Mouse (Mus musculus) left cerebral cortex, postnatal 25 days (tissue): Measurements from ENCODE around the gene Utrn. TPM values are rescaled to one million over a fixed set of nuclear protein-coding genes. Genes with fewer than 3 reads are reported as not detected.

Experiments
- DNase-seq, 2 experiments: peaks; one replicate each; pipeline ENCODE4 v3.0.0; 2022; ENCODE audit warnings: low spot score in 2 of 2, mixed read lengths in 1 of 2
- intact Hi-C: fragments of 180-260 bp; cut with DNase I; formaldehyde crosslinking; loops from one replicate; pipeline ENCODE4 v1.15.1; 2025
- total RNA-seq, 2 experiments: library from RNA; stranded (reverse); gene quantifications; 2 replicates each; pipeline ENCODE4 v1.2.3; 2021

The Utrn gene
- total RNA-seq, 2 experiments from 2014 or later: 53.8 to 58.0 TPM

DNA sequence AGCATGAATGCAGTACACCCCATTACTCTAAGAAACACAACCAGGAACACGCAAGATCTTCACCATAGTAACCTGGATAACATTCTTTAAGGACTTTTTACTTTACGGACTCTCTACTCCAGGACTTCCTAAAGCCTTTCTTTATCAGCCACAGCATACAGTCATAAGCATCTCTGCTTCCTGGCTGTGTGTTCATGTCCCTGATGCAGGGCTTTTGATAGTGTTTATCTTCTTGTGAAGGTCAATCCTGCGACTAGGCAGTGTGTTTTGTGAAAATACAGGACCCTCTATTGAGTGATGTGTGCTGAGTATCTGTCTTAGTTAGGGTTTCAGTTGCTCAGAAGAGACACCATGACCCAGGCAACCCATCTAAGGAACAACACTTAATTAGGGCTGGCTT lies 351.0 kb downstream of the Utrn start:
- DNase-seq: no peak
- intact Hi-C loops: no loop called here

DNA sequence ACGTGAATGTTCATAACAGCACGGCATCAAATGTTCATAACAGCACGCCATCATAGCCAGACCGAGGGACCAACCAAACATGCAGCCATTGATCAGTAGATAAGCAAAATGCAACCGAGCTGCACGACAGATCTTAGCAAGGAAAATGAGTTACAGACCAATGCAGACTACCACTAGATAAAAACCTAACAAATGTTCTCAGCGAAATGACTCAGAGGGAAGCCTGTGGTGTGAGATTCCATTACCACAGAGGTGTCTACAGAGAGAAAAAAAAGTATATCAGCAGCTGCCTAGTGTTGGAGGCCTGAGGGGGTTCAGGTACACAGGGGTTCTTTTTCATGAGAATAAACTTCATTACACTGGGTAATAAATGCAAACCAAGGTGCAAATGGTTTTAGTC lies 363.6 kb downstream of the Utrn start:
- intact Hi-C loops: no loop called here
- DNase-seq: no peak

DNA sequence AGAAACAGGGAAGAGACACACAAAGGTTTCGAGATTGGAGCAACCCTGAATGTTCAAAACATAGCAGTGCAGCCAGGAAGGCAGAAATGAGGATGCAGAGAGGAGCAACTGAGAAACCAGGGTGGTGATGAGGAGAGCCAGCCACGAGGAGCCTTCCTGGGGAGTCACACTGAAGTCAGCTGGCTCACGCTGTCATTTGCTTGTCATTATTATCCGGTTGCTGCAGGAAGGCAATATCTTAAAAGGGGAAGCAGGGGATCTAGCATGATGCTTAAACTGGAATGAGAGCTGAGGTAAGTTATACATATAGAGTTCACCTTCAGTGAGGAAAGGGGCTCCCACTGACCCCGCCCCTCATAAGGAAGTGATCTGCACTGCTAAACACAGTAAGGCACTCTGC lies 368.7 kb downstream of the Utrn start:
- DNase-seq: no peak
- intact Hi-C loops: no loop called here

DNA sequence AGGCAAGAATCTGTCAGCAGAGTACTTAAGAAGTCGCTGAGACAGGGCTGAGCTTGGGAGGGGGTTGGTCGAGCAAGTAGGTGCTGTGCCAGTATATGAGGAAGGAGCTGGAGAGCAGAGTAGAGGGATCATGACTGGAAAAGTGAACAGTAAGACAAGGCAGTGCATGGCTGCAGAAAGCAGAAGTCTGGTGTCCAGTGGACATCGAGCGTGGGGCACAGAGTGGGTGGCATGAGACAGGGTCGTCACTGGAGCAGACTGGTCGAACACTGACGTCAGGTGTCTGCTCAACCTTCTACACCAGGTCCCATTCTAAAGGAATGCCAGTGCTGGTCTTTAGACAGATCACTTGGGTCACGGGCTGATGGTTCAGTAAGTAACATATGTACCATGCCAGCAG lies 371.6 kb downstream of the Utrn start:
- no peak for DNase-seq
- intact Hi-C loops: no loop called here

DNA sequence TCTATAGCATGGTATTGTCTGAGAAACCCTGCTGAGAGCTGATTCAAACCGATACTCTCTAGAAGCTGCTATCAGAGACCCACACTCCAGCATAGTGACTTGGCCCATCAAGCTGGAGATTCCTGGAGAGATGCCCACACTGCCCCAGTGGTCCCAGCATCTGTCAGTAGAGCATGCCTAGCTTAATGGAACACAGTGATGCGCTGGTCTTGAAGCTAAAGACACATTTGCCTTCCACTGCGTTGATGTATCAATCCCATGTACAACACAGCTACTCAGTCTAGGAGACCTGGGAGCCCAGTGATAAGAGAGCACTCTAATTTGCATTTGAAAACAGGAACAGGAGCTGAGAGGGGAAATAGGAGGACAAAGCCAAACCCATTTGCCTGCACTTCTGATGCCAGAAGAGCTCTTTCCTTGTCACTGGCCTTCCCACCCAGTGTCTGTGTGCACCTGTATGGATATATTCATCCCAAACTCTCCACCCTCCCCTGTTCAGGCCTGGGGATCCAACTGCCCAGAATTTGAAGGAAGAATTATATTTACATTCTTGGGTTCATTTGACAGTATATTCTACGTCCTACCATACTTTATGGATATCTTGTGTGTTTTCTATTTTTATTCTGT lies 379.5 kb downstream of the Utrn start:
- intact Hi-C loops: no loop called here
- DNase-seq: no peak

DNA sequence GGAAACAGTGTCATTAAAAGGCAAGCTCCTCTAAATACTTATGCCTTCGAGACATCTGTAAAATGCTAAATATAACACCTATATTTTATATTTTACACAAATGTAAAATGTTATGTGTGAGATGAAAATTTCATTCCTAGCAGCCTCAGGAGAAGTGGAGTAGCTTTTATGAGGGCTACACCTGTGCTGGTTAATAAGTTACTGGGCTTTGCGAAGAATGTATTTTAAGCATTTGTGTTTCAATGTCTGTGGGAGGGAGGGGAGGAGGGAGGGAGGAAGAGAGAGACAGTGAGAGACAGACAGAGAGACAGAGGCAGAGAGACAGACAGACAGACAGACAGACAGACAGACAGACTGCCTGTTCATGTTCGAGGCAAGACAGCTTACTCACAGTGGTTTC lies 380.6 kb downstream of the Utrn start:
- intact Hi-C loops: no loop called here
- DNase-seq: no peak

DNA sequence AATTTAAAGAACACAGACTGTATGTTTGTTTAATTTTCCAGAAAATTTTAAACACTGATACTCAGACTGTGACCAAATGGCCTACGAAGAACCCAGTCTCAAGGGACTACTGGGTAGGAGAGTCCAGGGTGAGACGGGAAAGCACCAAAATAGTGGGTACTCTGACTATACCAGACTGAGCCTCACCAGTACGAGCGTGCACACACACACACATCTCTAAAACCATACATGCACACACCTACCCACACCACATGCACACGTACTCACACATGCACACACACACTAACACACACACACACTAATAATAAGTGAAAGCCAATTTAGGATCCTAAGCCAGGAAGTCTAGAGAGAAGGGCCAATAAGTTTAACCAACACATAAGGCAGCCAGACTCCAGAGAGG lies 381.0 kb downstream of the Utrn start:
- no peak for DNase-seq
- intact Hi-C loops: no loop called here

DNA sequence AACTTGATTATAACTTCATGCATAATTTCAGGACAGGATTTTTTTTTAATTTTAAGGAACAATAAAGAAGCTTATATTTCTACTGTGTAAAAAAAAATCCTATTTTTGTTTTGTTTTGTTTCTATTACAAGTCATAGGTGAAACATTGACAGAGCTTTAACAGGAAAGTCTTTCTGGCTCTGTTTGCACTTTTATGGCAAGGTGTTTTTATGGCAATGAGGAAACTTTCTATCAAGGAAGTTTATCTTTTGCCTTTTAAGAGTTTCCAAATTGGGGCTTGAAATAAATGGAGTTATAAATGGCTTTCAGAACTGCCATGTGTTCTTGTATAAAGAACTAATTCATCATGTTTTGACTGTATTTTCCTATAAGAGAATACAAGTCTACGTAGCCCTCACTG lies 385.7 kb downstream of the Utrn start:
- intact Hi-C loops: no loop called here
- no peak for DNase-seq

DNA sequence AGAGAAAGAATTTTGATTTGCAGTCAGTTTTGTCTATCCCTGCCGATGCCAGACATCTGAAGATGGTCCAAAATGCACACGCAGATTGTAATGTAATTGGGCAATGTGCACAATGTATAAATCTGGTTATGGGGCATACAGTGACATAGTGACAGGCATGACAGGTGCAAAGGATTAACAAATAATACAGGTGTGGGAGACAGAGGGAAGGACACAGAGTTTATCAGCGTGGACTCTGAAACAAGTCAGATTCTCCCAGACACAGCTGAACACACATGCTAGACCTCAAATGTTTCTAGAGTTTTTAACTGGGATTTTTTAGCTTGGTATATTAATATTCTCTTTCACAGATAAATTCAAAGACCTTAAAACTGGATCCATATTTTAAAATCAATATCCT lies 386.2 kb downstream of the Utrn start:
- no peak for DNase-seq
- intact Hi-C loops: no loop called here

DNA sequence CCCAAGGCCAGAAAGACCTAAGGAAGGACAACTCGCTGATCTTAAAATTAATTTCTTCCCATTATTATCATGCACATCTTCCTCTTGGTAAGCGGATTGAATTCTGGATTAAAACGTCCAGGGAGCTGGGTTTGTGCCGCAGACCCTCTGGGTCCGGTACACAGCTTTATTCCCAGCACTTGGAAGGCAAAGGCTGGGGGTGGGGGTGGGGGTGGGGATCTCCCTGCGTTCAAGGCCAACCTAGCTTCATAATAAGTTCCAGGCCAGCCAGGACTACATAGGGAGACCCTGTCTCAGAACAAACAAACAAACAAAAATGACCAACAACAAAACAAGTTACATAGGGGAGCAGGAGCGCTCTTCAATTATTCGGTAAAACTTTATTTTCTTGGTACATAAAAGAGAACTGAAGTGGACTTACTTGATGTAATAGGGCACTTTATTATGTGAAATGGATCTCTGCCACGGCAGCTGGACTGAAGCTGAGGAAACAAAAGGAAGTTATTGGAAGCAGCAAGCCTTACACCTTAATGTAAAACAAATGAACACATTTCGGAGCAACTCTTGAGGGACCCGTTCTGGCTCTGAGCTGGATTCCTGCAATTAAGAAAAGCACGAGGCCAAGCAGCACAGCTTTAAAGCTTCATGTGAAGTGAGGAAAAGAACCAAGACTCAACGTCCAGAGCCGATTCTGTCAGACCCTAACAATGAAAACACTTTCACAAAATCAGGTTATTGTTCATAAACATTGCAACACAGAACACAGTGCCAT lies 394.1 kb downstream of the Utrn start:
- DNase-seq: no peak
- intact Hi-C loops: no loop called here

DNA sequence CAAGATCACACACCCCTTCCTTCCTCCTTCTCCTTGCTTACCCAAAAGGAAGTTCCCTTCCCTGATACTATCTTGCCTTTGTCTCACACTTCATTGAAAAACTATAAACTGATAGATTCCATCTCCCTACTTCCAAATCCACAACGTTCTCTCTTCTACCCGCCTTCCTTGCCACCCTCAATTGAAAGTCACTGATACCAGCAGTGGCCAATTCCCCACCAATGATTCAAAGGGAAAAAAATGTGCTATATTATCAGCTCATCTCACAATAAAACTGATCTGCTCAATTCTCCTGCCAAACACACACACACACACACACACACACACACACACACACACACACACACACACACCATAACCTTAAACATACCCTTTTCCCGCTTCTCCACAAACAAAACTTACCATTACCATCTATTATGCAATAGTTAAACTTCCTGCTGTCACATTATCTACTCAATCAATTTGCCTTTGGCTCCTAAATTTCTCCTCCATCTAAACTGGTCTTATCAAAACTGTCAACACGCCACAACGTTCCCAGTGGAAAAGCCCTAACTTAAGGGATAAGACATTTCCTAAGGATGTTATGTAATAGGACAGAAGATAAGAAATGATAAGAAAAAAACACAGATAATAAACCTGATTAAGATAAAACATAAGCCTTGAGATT lies 399.6 kb downstream of the Utrn start:
- DNase-seq: no peak
- intact Hi-C loops: loop anchor here (5.0 kb wide), 1 partner anchor 78 kb away; no protein-coding TSS in a partner anchor

DNA sequence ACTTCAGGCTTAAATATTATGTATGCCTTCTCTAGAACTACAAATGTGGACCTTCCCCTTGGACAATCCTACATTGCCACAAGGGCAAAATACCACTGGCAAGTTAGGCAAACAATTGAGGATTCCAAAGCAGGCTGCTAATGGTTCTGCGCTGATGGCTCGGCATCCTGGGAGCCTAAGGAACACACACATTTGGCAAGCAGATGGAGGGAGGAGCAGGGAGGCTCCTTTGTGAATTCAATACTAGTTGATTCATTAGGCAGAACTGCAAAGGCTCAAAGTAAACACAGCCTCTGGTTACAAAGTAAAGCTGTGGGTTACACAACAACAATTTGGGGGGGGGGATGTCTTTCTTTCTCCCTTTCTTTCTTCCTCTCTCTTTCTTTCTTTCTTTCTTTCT lies 401.6 kb downstream of the Utrn start:
- intact Hi-C loops: loop anchor here (5.0 kb wide), 1 partner anchor 80 kb away; no protein-coding TSS in a partner anchor

DNA sequence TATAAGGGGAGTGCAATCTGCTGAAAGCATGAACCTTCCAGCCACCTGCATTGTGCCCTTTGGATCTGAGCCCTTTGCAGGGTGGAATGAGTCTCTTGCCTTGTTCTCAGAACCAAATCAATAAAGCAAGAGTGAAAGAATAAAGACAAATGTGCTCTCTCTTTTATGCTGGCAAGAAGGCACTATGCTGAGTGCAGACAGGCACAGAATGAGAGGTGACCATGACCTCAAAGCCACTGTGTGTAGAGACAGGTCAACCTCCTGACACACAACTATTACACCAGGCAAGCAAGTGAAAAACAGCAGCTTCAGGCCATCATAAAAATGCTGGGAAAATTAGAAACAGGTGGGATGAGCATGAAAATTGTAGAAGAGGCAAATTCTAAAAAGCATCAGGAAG lies 408.2 kb downstream of the Utrn start:
- intact Hi-C loops: no loop called here
- DNase-seq: no peak

More for the DNA sequence above, 401.6 kb downstream of the Utrn start:
- no peak for DNase-seq

DNA sequence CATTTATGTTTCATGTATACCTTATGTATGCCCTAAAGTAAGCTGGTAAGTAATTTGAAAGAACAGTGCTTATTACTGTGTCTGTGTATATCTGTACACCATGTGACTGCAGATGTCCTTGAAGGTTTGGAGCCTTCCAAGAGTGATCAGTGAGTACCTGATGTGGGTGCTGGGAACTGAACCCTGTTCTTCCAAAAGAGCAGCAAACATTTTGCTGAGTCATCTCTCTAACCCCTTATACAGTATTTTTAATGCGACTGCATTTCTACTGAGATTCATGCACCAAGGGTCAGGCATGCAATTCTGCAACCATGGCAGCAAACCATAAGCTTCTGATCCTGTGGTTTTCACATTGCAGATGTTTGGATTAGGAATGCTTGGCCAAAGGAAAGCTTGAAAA lies 412.3 kb downstream of the Utrn start:
- DNase-seq: no peak
- intact Hi-C loops: no loop called here

DNA sequence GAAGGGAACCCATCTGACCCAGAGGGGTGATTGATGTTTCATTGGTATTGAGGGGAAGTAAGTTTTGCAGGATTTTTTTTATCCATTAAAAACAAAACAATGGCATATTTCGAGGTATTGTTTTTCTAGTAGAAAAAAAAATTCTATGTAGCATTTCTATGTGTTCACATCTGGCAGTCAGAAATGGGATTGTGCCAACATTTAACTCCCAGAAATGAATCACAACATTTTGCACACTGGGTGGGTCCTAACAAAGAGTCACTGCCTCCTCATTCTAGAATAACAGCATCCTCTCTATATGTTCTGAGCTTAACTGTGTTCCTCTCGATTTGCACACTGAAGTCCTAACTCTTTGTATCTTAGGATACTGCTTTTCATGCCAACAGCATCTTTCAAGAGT lies 416.5 kb downstream of the Utrn start:
- DNase-seq: no peak
- intact Hi-C loops: no loop called here

DNA sequence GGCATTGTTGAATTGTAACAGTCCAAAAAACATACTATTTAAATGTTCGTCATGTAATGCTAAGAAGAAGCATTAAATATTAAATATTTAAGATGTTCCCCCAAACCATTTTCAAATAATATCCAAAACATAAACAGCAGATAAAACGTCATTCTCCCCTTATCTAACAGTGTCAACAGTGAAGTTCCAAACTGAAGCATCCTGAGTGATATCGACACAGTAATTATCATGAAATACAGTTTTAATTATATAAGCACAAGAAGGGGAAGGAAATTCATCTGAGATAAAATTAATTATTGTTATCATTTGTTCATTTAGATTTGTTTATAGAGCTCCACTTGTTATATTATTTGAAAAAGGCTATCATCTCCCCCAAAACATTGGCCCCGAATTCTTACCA lies 425.0 kb downstream of the Utrn start:
- intact Hi-C loops: no loop called here
- DNase-seq: no peak

DNA sequence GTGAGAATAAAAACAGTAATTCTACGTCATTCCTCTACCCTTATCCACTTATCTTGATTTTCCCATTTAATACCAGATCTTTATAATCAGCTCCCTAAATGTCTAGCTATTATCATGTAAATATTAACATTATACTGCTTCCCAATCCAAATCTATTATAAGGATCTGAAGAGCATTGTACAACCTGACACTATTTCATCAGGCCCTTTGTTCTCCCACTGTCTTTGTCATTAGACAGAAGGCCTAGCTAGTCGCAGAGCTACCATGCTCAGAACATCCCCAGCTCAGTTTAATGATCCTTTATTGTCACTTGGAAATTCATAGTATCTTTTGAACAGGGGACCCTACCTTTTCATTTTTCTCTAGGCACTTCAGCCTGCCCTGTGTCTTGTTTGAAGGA lies 436.0 kb downstream of the Utrn start:
- intact Hi-C loops: no loop called here
- no peak for DNase-seq

DNA sequence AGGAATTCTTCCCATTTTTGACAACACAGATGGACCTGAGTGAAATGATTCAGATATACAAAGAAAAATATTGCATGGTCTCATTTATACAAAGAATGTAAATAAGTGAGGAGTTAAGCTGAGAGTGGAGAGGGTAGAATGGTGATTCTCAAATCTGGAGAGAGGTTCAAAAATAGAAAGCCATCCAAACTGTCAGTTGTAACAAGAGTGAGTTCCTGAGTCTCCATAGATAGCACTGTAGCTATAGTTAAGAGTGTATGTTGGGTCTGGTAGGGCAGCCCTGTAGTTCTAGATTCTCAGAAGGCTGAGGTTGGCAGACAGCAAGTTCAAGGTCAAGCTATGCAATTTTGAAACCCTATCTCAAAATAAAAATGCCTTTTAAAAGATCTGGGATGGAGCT lies 438.8 kb downstream of the Utrn start:
- no peak for DNase-seq
- intact Hi-C loops: no loop called here

DNA sequence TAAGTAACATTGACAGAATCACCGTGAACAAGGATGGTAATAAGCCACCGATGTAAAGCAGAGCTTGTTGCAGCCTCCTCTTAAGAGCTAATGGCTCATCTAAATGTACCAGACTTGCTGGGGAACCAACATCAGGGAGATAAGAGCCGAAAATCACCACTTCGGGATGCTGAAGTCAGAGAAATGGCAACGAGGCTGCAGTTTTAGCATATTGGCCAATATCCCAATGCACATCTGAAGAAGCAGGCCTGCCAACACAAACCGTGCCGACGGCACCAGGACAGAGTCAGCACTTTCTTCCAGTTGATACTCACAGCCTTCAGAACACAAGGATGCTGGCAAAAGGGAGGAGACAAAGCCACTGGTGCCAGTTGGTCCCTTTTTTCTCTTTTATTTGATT lies 442.3 kb downstream of the Utrn start:
- intact Hi-C loops: loop anchor here (10.0 kb wide), 1 partner anchor 412 kb away; no protein-coding TSS in a partner anchor
- DNase-seq: peak in 1 of 2 experiments; percentile 36

DNA sequence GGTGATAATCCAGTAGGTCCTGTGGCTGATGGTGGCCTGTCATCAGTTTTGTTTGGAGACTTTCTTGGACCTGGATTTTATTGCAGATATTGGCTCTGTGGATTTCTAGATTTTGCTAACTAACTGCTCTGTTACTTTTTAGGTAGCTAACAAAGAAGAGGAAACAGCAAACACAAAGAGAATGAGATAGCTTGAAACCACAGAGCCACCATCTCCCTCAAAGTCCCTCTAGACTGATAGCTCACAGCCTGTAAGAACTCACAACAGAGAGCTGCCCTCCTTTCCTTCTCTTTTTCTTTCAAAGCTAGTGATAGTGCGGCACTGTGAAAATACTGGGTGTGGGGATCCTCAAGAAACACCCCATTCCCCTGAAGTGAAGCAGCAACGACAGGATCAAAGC lies 444.2 kb downstream of the Utrn start:
- no peak for DNase-seq
- intact Hi-C loops: loop anchor here (10.0 kb wide), 1 partner anchor 410 kb away; no protein-coding TSS in a partner anchor
